7 mouse cellular contexts compared by ENCODE assay signal in the genomic region with DNA sequence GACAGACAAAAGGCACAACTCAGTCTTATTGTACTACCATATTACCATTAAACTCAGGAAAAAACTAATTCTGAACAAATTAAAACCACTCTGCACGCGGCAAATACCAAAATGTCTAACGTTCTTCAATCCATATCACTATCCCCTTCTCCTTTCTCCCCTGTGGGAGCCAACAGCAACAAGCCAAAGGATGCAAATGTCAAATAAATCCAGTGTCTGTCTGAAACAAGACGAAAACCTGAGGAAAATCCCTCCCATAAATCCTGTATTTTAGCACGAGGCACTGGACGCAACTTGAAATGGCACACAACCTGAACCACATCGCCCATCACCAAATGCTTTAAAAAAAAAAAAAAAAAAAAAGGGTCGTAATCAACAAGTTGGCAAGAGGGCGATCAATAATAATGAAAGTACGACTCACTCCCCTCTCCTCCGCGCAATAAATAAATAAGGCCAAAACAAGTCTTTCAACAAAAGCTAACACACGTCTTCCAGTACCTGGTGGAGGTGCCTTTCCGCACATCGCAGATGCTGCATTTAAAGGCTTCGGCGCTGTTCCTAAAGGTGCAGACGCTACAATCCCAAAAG. TPM values are rescaled to one million over a fixed set of nuclear protein-coding genes. Genes with fewer than 3 reads are reported as not detected.
DNase-seq lines count a peak whose midpoint lies in the region; ATAC-seq lines count a peak whose summit lies in the region.

No protein-coding gene starts in this region.

- H3K36me3 ChIP-seq in neural tube, embryonic 11.5 days (ENCODE audit: control insufficient read depth, insufficient read depth, low read length) = no peaks in the 10 kb centered on the region
- no peaks in the 10 kb centered on the region for H3K36me3 ChIP-seq in embryonic facial prominence, embryonic 11.5 days (replicated peaks; ENCODE audit: control insufficient read depth, insufficient read depth, low read depth, low read length)
- H3K36me3 ChIP-seq in intestine, embryonic 16.5 days (ENCODE audit: control insufficient read depth, insufficient read depth, low read length) = no peaks in the 10 kb centered on the region

- no peak for ATAC-seq in neural tube, embryonic 11.5 days (ENCODE audit: insufficient read depth, low FRiP score, low TSS enrichment)
- ATAC-seq in embryonic facial prominence, embryonic 11.5 days (replicated peaks; ENCODE audit: insufficient number of reproducible peaks, low FRiP score, low TSS enrichment, low read depth) = no peak
- ATAC-seq in intestine, embryonic 16.5 days = no peak
- 0 out of 2 replicates have a peak, but pooled peaks have one; percentile 5 for ATAC-seq in neutrophil, adult 5-6 weeks (ENCODE audit: extremely low read depth, insufficient number of reproducible peaks, low FRiP score, poor library complexity, severe bottlenecking)

- no peak overlapping the region for H3K27ac ChIP-seq in neural tube, embryonic 11.5 days (ENCODE audit: low read depth, low read length)
- H3K27ac ChIP-seq in embryonic facial prominence, embryonic 11.5 days (replicated peaks; ENCODE audit: low read depth, low read length) = peak overlapping the region; percentile 96; the same call in 1 of the 2 replicates
- H3K27ac ChIP-seq in intestine, embryonic 16.5 days (ENCODE audit: low read length) = peak overlapping the region; percentile 94; the same call in 1 of the 2 replicates

- H3K9ac ChIP-seq in neural tube, embryonic 11.5 days (ENCODE audit: low read length) = peak overlapping the region; percentile 92
- H3K9ac ChIP-seq in embryonic facial prominence, embryonic 11.5 days (replicated peaks; ENCODE audit: low read length) = peak overlapping the region; percentile 96
- peak overlapping the region; percentile 88 for H3K9ac ChIP-seq in intestine, embryonic 16.5 days (ENCODE audit: low read depth, low read length)

- H3K4me1 ChIP-seq in neural tube, embryonic 11.5 days (ENCODE audit: control insufficient read depth, insufficient read depth, low read length) = peaks cover 13% of the 10 kb centered on the region
- H3K4me1 ChIP-seq in embryonic facial prominence, embryonic 11.5 days (ENCODE audit: control insufficient read depth, insufficient read depth, low read length) = peaks cover 2% of the 10 kb centered on the region; the same call in 1 of the 2 replicates
- H3K4me1 ChIP-seq in intestine, embryonic 16.5 days (ENCODE audit: control insufficient read depth, insufficient read depth, low read length) = peaks cover 21% of the 10 kb centered on the region

- 0 out of 2 replicates have a peak, but pooled peaks cover 7% of the 10 kb centered on the region for H3K27me3 ChIP-seq in neural tube, embryonic 11.5 days (ENCODE audit: control insufficient read depth, insufficient read depth, low read length)
- 0 out of 2 replicates have a peak, but pooled peaks cover 2% of the 10 kb centered on the region for H3K27me3 ChIP-seq in embryonic facial prominence, embryonic 11.5 days (ENCODE audit: control insufficient read depth, insufficient read depth, low read length)
- H3K27me3 ChIP-seq in intestine, embryonic 16.5 days (replicated peaks; ENCODE audit: control insufficient read depth, insufficient read depth, low read length) = no peaks in the 10 kb centered on the region

- peak overlapping the region; percentile 74 for H3K4me3 ChIP-seq in neural tube, embryonic 11.5 days (ENCODE audit: low read depth, low read length)
- peak overlapping the region; percentile 78 for H3K4me3 ChIP-seq in embryonic facial prominence, embryonic 11.5 days (ENCODE audit: low read depth, low read length)
- peak overlapping the region; percentile 71 for H3K4me3 ChIP-seq in intestine, embryonic 16.5 days (ENCODE audit: low read length)

- no peak for DNase-seq in neural tube, embryonic 11.5 days (ENCODE audit: low spot score)
- no peak for DNase-seq in neural tube, embryonic 10.5 days (ENCODE audit: extremely low spot score, low spot score)
- no peak for DNase-seq in embryonic facial prominence, embryonic 11.5 days (ENCODE audit: low spot score)
- no peak for DNase-seq in thymus, postnatal 10 days (ENCODE audit: low spot score in 2 of 2)
- DNase-seq in layer of hippocampus, postnatal 10 days (ENCODE audit: low spot score in 2 of 2) = no peak

- peak overlapping the region; percentile 76 for H3K4me2 ChIP-seq in neural tube, embryonic 11.5 days (ENCODE audit: low read depth)
- peak overlapping the region; percentile 63 for H3K4me2 ChIP-seq in embryonic facial prominence, embryonic 11.5 days (ENCODE audit: low read depth, low read length)
- H3K4me2 ChIP-seq in intestine, embryonic 16.5 days (ENCODE audit: low read depth, low read length) = peak overlapping the region; percentile 76

- WGBS in neural tube, embryonic 11.5 days = 2% methylated on average over 18 of the region's 18 CpGs
- WGBS in embryonic facial prominence, embryonic 11.5 days = 2% methylated on average over 18 of the region's 18 CpGs
- WGBS in intestine, embryonic 16.5 days = 2% methylated on average over 18 of the region's 18 CpGs

- no peaks in the 10 kb centered on the region for H3K9me3 ChIP-seq in neural tube, embryonic 11.5 days (ENCODE audit: control insufficient read depth, low read length)
- H3K9me3 ChIP-seq in embryonic facial prominence, embryonic 11.5 days (replicated peaks; ENCODE audit: control insufficient read depth, low read length) = no peaks in the 10 kb centered on the region
- no peaks in the 10 kb centered on the region for H3K9me3 ChIP-seq in intestine, embryonic 16.5 days (ENCODE audit: control insufficient read depth, low read length)

RNA-seq across cellular contexts. Expression of a gene that starts 1.2 kb away (rescaled TPM):
- 11.0 and 12.0 TPM in 2 replicates for polyA plus RNA-seq in neural tube, embryonic 11.5 days (2014; fragmentation: Nextera tagmentation; extraction: Ambion mirVana)
- polyA plus RNA-seq in embryonic facial prominence, embryonic 11.5 days (2014; fragmentation: Nextera tagmentation; extraction: Ambion mirVana) = 15.2 and 15.5 TPM in 2 replicates
- polyA plus RNA-seq in intestine, embryonic 16.5 days (2015; fragmentation: Nextera tagmentation; extraction: Ambion mirVana) = 6.0 and 10.1 TPM in 2 replicates
- total RNA-seq in neutrophil, adult 5-6 weeks (2017) = 46.5 and 71.1 TPM in 2 replicates
- 10 to 100 TPM; 55.7 to 59.7 TPM for total RNA-seq in layer of hippocampus, postnatal 10 days (2021)
